Mouse (Mus musculus): ENCODE data around the gene Cd70. TPM values are rescaled to one million over a fixed set of nuclear protein-coding genes. Genes with fewer than 3 reads are reported as not detected.

Cd70 gene
- polyA plus RNA-seq, 1 experiment from 2014 or later, result 0.50 TPM

GRCm38 (mm10) chr17:57124792-57125191, 24.8 kb downstream of the Cd70 start:
- no peak overlapping the region for H3K27ac ChIP-seq
- no peak for DNase-seq (ENCODE audit: low spot score)
- H3K9me3 ChIP-seq, result no peaks in the 10 kb centered on the region
- no peaks in the 10 kb centered on the region for H3K4me1 ChIP-seq (replicated peaks)
- WGBS, result 92% methylated on average over 4 of the region's 4 CpGs
- H3K27me3 ChIP-seq (ENCODE audit: insufficient read depth, poor library complexity, severe bottlenecking), result no peaks in the 10 kb centered on the region
- no peaks in the 10 kb centered on the region for H3K36me3 ChIP-seq
- no peak overlapping the region for H3K4me3 ChIP-seq

DNA sequence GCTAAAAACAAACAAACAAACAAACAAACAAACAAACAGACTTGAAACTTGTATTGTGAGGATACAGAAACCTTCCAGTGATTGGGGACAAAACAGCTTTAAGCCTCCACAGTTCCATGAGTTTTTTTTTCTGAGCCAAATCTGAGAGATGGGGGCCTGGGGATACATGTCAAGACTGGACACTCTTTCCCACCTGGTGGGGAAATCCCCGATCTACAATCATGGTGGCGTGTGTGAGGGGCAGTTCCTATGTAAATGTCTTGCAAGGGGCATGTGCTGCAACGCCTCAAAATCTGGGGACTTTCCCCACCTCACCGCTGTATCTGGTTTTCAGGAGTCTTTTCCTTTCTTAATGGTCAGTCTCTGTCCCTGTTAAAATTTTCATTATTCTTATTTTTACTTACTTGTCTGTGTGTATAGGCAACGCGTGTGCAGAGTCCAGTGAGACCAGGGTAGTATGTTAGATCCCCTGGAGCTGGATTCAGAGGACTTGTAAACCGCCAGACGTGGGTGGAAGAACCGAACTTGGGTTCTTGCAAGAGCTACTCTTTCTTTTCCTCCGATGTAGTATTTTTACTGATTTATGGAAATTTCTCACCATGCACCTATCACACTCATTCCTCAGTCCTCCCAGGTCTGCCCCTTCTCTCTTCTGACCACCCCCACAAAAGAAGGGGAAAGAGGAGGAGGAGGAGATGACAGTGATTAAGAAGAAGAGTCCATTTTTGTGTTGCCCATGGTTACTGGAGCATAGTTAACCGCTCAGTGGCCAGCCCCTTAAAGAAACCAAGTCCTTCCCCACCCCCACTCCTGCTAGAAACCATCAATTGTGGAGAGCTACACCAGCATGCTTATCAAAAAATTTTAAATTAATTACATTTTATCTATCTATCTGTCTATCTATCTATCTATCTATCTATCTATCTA, 26.1 kb downstream of the Cd70 start:
- Histone ChIP-seq H3K9me3 (no peaks in the 10 kb centered on the region), H3K27ac (no peak overlapping the region), H3K4me3 (no peak overlapping the region), H3K36me3 (no peaks in the 10 kb centered on the region), H3K27me3 (ENCODE audit: insufficient read depth, poor library complexity, severe bottlenecking) (no peaks in the 10 kb centered on the region), H3K4me1 (replicated peaks) (peaks cover 6% of the 10 kb centered on the region)
- WGBS, result 88% methylated on average over 11 of the region's 11 CpGs
- DNase-seq (ENCODE audit: low spot score), result no peak

- no peak for DNase-seq (ENCODE audit: low spot score)
- Histone ChIP-seq H3K4me3 (no peak overlapping the region), H3K9me3 (no peaks in the 10 kb centered on the region), H3K27ac (no peak overlapping the region), H3K27me3 (ENCODE audit: insufficient read depth, poor library complexity, severe bottlenecking) (no peaks in the 10 kb centered on the region), H3K36me3 (no peaks in the 10 kb centered on the region), H3K4me1 (replicated peaks) (peaks cover 8% of the 10 kb centered on the region)
- WGBS, result 87% methylated on average over 2 of the region's 2 CpGs
Measured at GRCm38 (mm10) chr17:57121856-57122255, 27.7 kb downstream of the Cd70 start.

- Histone ChIP-seq H3K27me3 (ENCODE audit: insufficient read depth, poor library complexity, severe bottlenecking) (no peaks in the 10 kb centered on the region), H3K4me1 (replicated peaks) (peaks cover 8% of the 10 kb centered on the region), H3K27ac (no peak overlapping the region), H3K9me3 (no peaks in the 10 kb centered on the region), H3K4me3 (peak overlapping the region; percentile 24; the same call in 1 of the 2 replicates), H3K36me3 (no peaks in the 10 kb centered on the region)
- peak; percentile 35 for DNase-seq (ENCODE audit: low spot score)
- WGBS, result 3% methylated on average over 11 of the region's 11 CpGs
Measured at GRCm38 (mm10) chr17:57118524-57119349, 30.8 kb downstream of the Cd70 start.

- Histone ChIP-seq H3K36me3 (no peaks in the 10 kb centered on the region), H3K9me3 (no peaks in the 10 kb centered on the region), H3K27ac (no peak overlapping the region), H3K27me3 (ENCODE audit: insufficient read depth, poor library complexity, severe bottlenecking) (no peaks in the 10 kb centered on the region), H3K4me3 (no peak overlapping the region), H3K4me1 (replicated peaks) (peaks cover 8% of the 10 kb centered on the region)
- 69% methylated on average over 2 of the region's 2 CpGs for WGBS
- no peak for DNase-seq (ENCODE audit: low spot score)
Measured at GRCm38 (mm10) chr17:57116801-57117200, 32.8 kb downstream of the Cd70 start.

GRCm38 (mm10) chr17:57112768-57113474, 36.7 kb downstream of the Cd70 start:
- Histone ChIP-seq H3K9me3 (no peaks in the 10 kb centered on the region), H3K4me3 (no peak overlapping the region), H3K27ac (no peak overlapping the region), H3K4me1 (replicated peaks) (no peaks in the 10 kb centered on the region), H3K27me3 (ENCODE audit: insufficient read depth, poor library complexity, severe bottlenecking) (no peaks in the 10 kb centered on the region), H3K36me3 (no peaks in the 10 kb centered on the region)
- 91% methylated on average over 10 of the region's 10 CpGs for WGBS
- DNase-seq (ENCODE audit: low spot score), result no peak

DNA sequence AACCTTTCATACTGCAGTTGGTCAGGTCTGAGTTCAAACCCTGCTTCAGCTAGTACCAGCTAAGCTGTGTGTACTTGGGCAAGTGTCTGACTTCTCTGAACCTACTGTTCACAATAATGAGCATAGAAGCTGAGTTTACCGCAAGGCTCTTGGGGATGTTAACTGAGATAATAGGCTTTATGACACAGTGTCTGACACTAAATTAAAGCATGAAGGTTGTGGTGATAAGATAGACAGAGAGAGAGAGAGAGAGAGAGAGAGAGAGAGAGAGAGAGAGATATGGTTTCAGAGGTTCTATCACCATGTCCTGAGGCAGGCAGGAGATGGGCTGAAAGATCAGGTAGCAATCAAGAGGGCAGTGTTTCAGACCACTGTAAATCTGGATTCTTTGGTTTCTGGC, 39.6 kb downstream of the Cd70 start:
- Histone ChIP-seq H3K27me3 (ENCODE audit: insufficient read depth, poor library complexity, severe bottlenecking) (no peaks in the 10 kb centered on the region), H3K4me1 (replicated peaks) (peaks cover 24% of the 10 kb centered on the region), H3K4me3 (no peak overlapping the region), H3K36me3 (peaks cover 3% of the 10 kb centered on the region; the same call in 1 of the 2 replicates), H3K9me3 (no peaks in the 10 kb centered on the region), H3K27ac (no peak overlapping the region)
- WGBS, result 83% methylated on average over 1 of the region's 1 CpGs
- DNase-seq (ENCODE audit: low spot score), result no peak

DNA sequence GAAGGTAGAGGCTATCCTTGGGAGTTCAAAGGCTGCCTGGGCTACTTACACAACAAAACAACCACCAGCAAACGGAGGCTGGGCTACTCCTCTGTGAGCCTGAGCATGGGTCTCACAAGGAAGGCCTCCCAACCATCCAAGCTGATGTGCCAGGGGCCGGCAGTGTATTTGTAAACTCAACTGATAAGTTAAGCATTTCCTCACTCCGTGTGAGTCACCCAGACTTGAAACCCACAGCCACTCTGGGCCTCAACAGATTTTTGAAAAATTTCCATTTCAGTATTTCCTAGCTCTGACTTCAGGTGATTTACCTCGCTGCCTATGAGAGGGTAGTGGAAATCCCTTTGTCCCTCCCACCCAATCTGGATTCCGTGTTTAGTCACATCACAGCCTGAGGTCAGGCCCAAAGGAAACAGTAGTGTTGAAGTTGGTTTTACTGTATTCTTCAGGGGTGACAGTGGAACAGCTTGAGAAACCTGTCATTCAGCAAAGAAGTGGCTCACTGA, 40.9 kb downstream of the Cd70 start:
- H3K4me1 ChIP-seq (replicated peaks), result peaks cover 34% of the 10 kb centered on the region
- no peak overlapping the region for H3K27ac ChIP-seq
- no peaks in the 10 kb centered on the region for H3K27me3 ChIP-seq (ENCODE audit: insufficient read depth, poor library complexity, severe bottlenecking)
- no peak for DNase-seq (ENCODE audit: low spot score)
- 56% methylated on average over 5 of the region's 5 CpGs for WGBS
- H3K4me3 ChIP-seq, result no peak overlapping the region
- H3K36me3 ChIP-seq, result peaks cover 3% of the 10 kb centered on the region; the same call in 1 of the 2 replicates
- H3K9me3 ChIP-seq, result no peaks in the 10 kb centered on the region

DNA sequence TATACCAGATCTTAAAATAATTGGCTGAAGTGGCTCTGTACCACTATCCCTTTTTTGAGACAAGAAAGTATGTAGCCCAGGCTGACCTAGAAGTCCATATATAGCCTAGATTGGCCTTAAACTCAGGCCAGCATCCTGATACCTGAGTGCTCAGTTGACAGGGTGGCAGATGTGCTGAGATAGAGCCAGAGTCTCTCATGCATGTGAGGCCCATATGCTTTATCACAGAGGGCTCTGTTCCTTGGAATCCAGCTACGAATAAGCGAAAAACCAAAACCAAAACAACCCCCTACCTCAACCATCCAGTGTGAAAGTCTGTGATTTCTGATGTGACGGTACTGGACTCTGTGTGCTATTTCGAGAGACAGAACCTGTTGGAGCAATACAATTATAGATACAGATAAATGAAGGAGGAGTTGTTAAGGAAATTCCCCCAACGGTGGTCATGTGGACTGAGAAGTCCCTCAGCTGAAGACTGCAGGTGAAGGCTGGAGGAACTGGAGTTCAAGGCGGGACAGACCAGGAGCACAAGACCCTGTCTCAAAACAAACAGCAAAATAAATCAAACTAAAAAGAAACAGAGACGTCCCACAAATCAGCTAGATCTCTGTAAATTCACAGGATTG, 41.4 kb downstream of the Cd70 start:
- WGBS, result 87% methylated on average over 7 of the region's 7 CpGs
- peaks cover 36% of the 10 kb centered on the region for H3K4me1 ChIP-seq (replicated peaks)
- no peaks in the 10 kb centered on the region for H3K9me3 ChIP-seq
- no peak overlapping the region for H3K4me3 ChIP-seq
- no peaks in the 10 kb centered on the region for H3K27me3 ChIP-seq (ENCODE audit: insufficient read depth, poor library complexity, severe bottlenecking)
- no peak overlapping the region for H3K27ac ChIP-seq
- DNase-seq (ENCODE audit: low spot score), result no peak
- peaks cover 3% of the 10 kb centered on the region; the same call in 1 of the 2 replicates for H3K36me3 ChIP-seq

DNA sequence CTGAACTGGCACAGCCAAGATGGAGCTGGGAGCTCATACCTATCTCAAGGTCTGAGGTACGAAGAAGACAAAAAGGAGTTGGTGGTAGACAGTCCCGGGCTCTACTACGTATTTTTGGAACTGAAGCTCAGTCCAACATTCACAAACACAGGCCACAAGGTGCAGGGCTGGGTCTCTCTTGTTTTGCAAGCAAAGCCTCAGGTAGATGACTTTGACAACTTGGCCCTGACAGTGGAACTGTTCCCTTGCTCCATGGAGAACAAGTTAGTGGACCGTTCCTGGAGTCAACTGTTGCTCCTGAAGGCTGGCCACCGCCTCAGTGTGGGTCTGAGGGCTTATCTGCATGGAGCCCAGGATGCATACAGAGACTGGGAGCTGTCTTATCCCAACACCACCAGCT, 42.5 kb downstream of the Cd70 start:
- WGBS, result 90% methylated on average over 5 of the region's 5 CpGs
- H3K27ac ChIP-seq, result no peak overlapping the region
- peaks cover 3% of the 10 kb centered on the region; the same call in 1 of the 2 replicates for H3K36me3 ChIP-seq
- no peak for DNase-seq (ENCODE audit: low spot score)
- H3K9me3 ChIP-seq, result no peaks in the 10 kb centered on the region
- peak overlapping the region; percentile 16; the same call in 1 of the 2 replicates for H3K4me3 ChIP-seq
- no peaks in the 10 kb centered on the region for H3K27me3 ChIP-seq (ENCODE audit: insufficient read depth, poor library complexity, severe bottlenecking)
- peaks cover 36% of the 10 kb centered on the region for H3K4me1 ChIP-seq (replicated peaks)

GRCm38 (mm10) chr17:57106035-57106368, 43.6 kb downstream of the Cd70 start:
- Histone ChIP-seq H3K36me3 (peaks cover 3% of the 10 kb centered on the region; the same call in 1 of the 2 replicates), H3K27ac (peak overlapping the region; percentile 92), H3K9me3 (no peaks in the 10 kb centered on the region), H3K4me3 (peak overlapping the region; percentile 82), H3K27me3 (ENCODE audit: insufficient read depth, poor library complexity, severe bottlenecking) (no peaks in the 10 kb centered on the region), H3K4me1 (replicated peaks) (peaks cover 36% of the 10 kb centered on the region)
- DNase-seq (ENCODE audit: low spot score), result no peak
- 5% methylated on average over 9 of the region's 9 CpGs for WGBS
